Mouse (Mus musculus) urinary bladder, postnatal 25 days (tissue): ENCODE data around the gene Haus4.

Experiments
- DNase-seq: peaks from one replicate; pipeline ENCODE4 v3.0.0; 2022; ENCODE audit warnings: low spot score

Gene Haus4

GRCm38 (mm10) chr14:54572790-54573736 is 18.6 kb upstream of the Haus4 start:
- peak; percentile 53 for DNase-seq

GRCm38 (mm10) chr14:54572122-54572521 is 17.7 kb upstream of the Haus4 start:
- no peak for DNase-seq

- DNase-seq = no peak
Observed at GRCm38 (mm10) chr14:54569451-54570392, 15.3 kb upstream of the Haus4 start.

- DNase-seq = peak; percentile 65
Observed at GRCm38 (mm10) chr14:54568694-54569414, 14.4 kb upstream of the Haus4 start.

GRCm38 (mm10) chr14:54560527-54561242 is 6.3 kb upstream of the Haus4 start:
- DNase-seq = no peak

GRCm38 (mm10) chr14:54557330-54557729 is 2.9 kb upstream of the Haus4 start:
- DNase-seq = no peak

- DNase-seq = no peak
Observed at GRCm38 (mm10) chr14:54553454-54553974, 902 bp downstream of the Haus4 start.

- DNase-seq = no peak
Observed at GRCm38 (mm10) chr14:54544703-54545102, 9.7 kb downstream of the Haus4 start.

GRCm38 (mm10) chr14:54540771-54541170 is 13.6 kb downstream of the Haus4 start:
- no peak for DNase-seq

GRCm38 (mm10) chr14:54538580-54538979 is 15.8 kb downstream of the Haus4 start:
- no peak for DNase-seq

GRCm38 (mm10) chr14:54528446-54529111 is 25.8 kb downstream of the Haus4 start:
- DNase-seq = peak; percentile 82

GRCm38 (mm10) chr14:54528007-54528393 is 26.4 kb downstream of the Haus4 start:
- DNase-seq = no peak

GRCm38 (mm10) chr14:54527227-54528006 is 27.0 kb downstream of the Haus4 start:
- peak; percentile 16 for DNase-seq

GRCm38 (mm10) chr14:54523600-54523999 is 30.8 kb downstream of the Haus4 start:
- no peak for DNase-seq

- DNase-seq = no peak
Observed at GRCm38 (mm10) chr14:54516710-54517310, 37.6 kb downstream of the Haus4 start.

- DNase-seq = no peak
Observed at GRCm38 (mm10) chr14:54509774-54510173, 44.6 kb downstream of the Haus4 start.

- no peak for DNase-seq
Observed at GRCm38 (mm10) chr14:54503092-54503491, 51.3 kb downstream of the Haus4 start.

- DNase-seq = no peak
Observed at GRCm38 (mm10) chr14:54501365-54501764, 53.1 kb downstream of the Haus4 start.

GRCm38 (mm10) chr14:54499330-54499729 is 55.1 kb downstream of the Haus4 start:
- no peak for DNase-seq
